Mouse (Mus musculus) hindbrain, postnatal 0 days (tissue): ENCODE results near the gene Ppp2r3a. TPM values are rescaled to one million over a fixed set of nuclear protein-coding genes. Genes with fewer than 3 reads are reported as not detected.

ENCODE experiments used
- ATAC-seq: fragments of 200-750 bp; cut with Nextera tagmentation; 2 replicates; pipeline ENCODE4 v1.8.0; 2017; ENCODE audit warnings: mild to moderate bottlenecking, moderate TSS enrichment, moderate library complexity
- DNase-seq: peaks from one replicate; pipeline ENCODE4 v3.0.0-alpha.2; 2015; ENCODE audit warnings: low spot score
- H3K27ac ChIP-seq: fragments of 300-500 bp; sonication (generic); 2 replicates; pipeline ENCODE4 v1.5.1; 2014; ENCODE audit warnings: mild to moderate bottlenecking
- H3K27me3 ChIP-seq: fragments of 300-500 bp; sonication (generic); 2 replicates; pipeline ENCODE4 v1.6.1; 2014; ENCODE audit warnings: low read length, mixed read lengths; ENCODE audit not compliant: insufficient read depth
- H3K36me3 ChIP-seq: fragments of 300-500 bp; sonication (generic); 2 replicates; pipeline ENCODE4 v1.6.1; 2014; ENCODE audit warnings: low read length, mixed read lengths; ENCODE audit not compliant: insufficient read depth
- H3K4me1 ChIP-seq: fragments of 300-500 bp; sonication (generic); 2 replicates; pipeline ENCODE4 v1.6.1; 2014; ENCODE audit warnings: antibody characterized with exemption, low read length, mixed read lengths; ENCODE audit not compliant: insufficient read depth
- H3K4me2 ChIP-seq: fragments of 300-500 bp; sonication (generic); 2 replicates; pipeline ENCODE4 v1.6.1; 2014; ENCODE audit warnings: low read depth, mild to moderate bottlenecking, low read length, moderate library complexity, mixed read lengths
- H3K4me3 ChIP-seq: fragments of 300-500 bp; sonication (generic); 2 replicates; pipeline ENCODE4 v1.5.1; 2014; ENCODE audit warnings: low read length
- H3K9ac ChIP-seq: fragments of 300-500 bp; sonication (generic); replicated peaks from 2 replicates; pipeline ENCODE4 v1.6.1; 2014; ENCODE audit warnings: mild to moderate bottlenecking, low read length, moderate library complexity, mixed read lengths
- H3K9me3 ChIP-seq: fragments of 300-500 bp; sonication (generic); 2 replicates; pipeline ENCODE4 v1.6.1; 2016; ENCODE audit warnings: low read length, mixed read lengths
- CTCF ChIP-seq: IDR thresholded peaks from 2 replicates; pipeline ENCODE4 v1.5.1; 2016; ENCODE audit warnings: antibody characterized with exemption, control low read depth, low read depth
- WGBS: fragments of 180-500 bp; shearing (Covaris S2); extraction: QIAGEN DNeasy Blood & Tissue Kit; methylation state at CpG from one replicate; pipeline ENCODE4 v1.1.7; 2014; 5-methylcytosine and 5-hydroxymethylcytosine counted together
- polyA plus RNA-seq: library from polyadenylated mRNA; unstranded; fragments of >200 nt; fragmentation: Nextera tagmentation; extraction: Ambion mirVana; gene quantifications from 2 replicates; pipeline ENCODE4 v1.2.1, GENCODE M21; 2015
- total RNA-seq: library from RNA; depleted of rRNA; stranded (reverse); fragments of >200 nt; gene quantifications from 2 replicates; pipeline ENCODE4 v1.2.3, GENCODE M21; 2014

Gene Ppp2r3a
- total and polyA plus RNA-seq, 2 experiments from 2014 or later: 17.1 to 28.0 TPM

- H3K4me3 ChIP-seq: no peak overlapping the region
- 41% methylated on average over 1 of the region's 1 CpGs for WGBS
- H3K4me2 ChIP-seq: no peak overlapping the region
- no peak overlapping the region for H3K9ac ChIP-seq
- no peaks in the 10 kb centered on the region for H3K4me1 ChIP-seq
- no peak for DNase-seq
- no peaks in the 10 kb centered on the region for H3K36me3 ChIP-seq
- H3K27ac ChIP-seq: no peak overlapping the region
- no peak for TF ChIP-seq CTCF
- ATAC-seq: no peak
- no peaks in the 10 kb centered on the region for H3K27me3 ChIP-seq
- H3K9me3 ChIP-seq: no peaks in the 10 kb centered on the region
These were observed 46.4 kb downstream of the Ppp2r3a start for GRCm38 (mm10) chr9:101205216-101205615.

- no peaks in the 10 kb centered on the region for H3K36me3 ChIP-seq
- 90% methylated on average over 3 of the region's 3 CpGs for WGBS
- H3K4me1 ChIP-seq: no peaks in the 10 kb centered on the region
- no peak overlapping the region for H3K27ac ChIP-seq
- no peak for ATAC-seq
- no peak for TF ChIP-seq CTCF
- H3K27me3 ChIP-seq: no peaks in the 10 kb centered on the region
- no peak overlapping the region for H3K9ac ChIP-seq
- no peak for DNase-seq
- no peak overlapping the region for H3K4me3 ChIP-seq
- no peak overlapping the region for H3K4me2 ChIP-seq
- H3K9me3 ChIP-seq: no peaks in the 10 kb centered on the region
These were observed 47.5 kb downstream of the Ppp2r3a start for GRCm38 (mm10) chr9:101204059-101204458.

- no peak overlapping the region for H3K4me3 ChIP-seq
- H3K9ac ChIP-seq: no peak overlapping the region
- no peaks in the 10 kb centered on the region for H3K36me3 ChIP-seq
- no peaks in the 10 kb centered on the region for H3K27me3 ChIP-seq
- ATAC-seq (no peak), DNase-seq (peak; percentile 21)
- H3K4me1 ChIP-seq: no peaks in the 10 kb centered on the region
- no peaks in the 10 kb centered on the region for H3K9me3 ChIP-seq
- no peak for TF ChIP-seq CTCF
- no peak overlapping the region; the same call in 1 of the 2 replicates for H3K27ac ChIP-seq
- no peak overlapping the region for H3K4me2 ChIP-seq
- 28% methylated on average over 5 of the region's 5 CpGs for WGBS
These were observed 51.0 kb downstream of the Ppp2r3a start for GRCm38 (mm10) chr9:101200627-101201026.

- H3K4me3 ChIP-seq: no peak overlapping the region
- no peak for TF ChIP-seq CTCF
- no peaks in the 10 kb centered on the region for H3K9me3 ChIP-seq
- WGBS: 66% methylated on average over 6 of the region's 6 CpGs
- H3K27ac ChIP-seq: no peak overlapping the region
- no peaks in the 10 kb centered on the region for H3K36me3 ChIP-seq
- DNase-seq (no peak), ATAC-seq (no peak)
- no peaks in the 10 kb centered on the region for H3K4me1 ChIP-seq
- no peak overlapping the region for H3K4me2 ChIP-seq
- no peak overlapping the region for H3K9ac ChIP-seq
- no peaks in the 10 kb centered on the region for H3K27me3 ChIP-seq
These were observed 52.8 kb downstream of the Ppp2r3a start for GRCm38 (mm10) chr9:101198804-101199203.

- ATAC-seq (no peak), DNase-seq (no peak)
- H3K4me3 ChIP-seq: no peak overlapping the region
- H3K4me1 ChIP-seq: no peaks in the 10 kb centered on the region
- no peaks in the 10 kb centered on the region for H3K9me3 ChIP-seq
- WGBS: 78% methylated on average over 3 of the region's 3 CpGs
- no peaks in the 10 kb centered on the region for H3K36me3 ChIP-seq
- TF ChIP-seq CTCF: no peak
- H3K27ac ChIP-seq: no peak overlapping the region
- no peaks in the 10 kb centered on the region for H3K27me3 ChIP-seq
- no peak overlapping the region for H3K9ac ChIP-seq
- H3K4me2 ChIP-seq: no peak overlapping the region
These were observed 53.3 kb downstream of the Ppp2r3a start for GRCm38 (mm10) chr9:101198261-101198660.

- WGBS: 35% methylated on average over 5 of the region's 5 CpGs
- peak; percentile 96 for DNase-seq
- H3K4me2 ChIP-seq: no peak overlapping the region
- no peak overlapping the region for H3K4me3 ChIP-seq
- no peaks in the 10 kb centered on the region for H3K9me3 ChIP-seq
- no peaks in the 10 kb centered on the region for H3K36me3 ChIP-seq
- peak; percentile 88 for TF ChIP-seq CTCF
- no peak overlapping the region for H3K27ac ChIP-seq
- no peaks in the 10 kb centered on the region for H3K4me1 ChIP-seq
- ATAC-seq: peak; percentile 91
- no peaks in the 10 kb centered on the region for H3K27me3 ChIP-seq
- no peak overlapping the region for H3K9ac ChIP-seq
These were observed 69.5 kb downstream of the Ppp2r3a start for GRCm38 (mm10) chr9:101181962-101182701.

GRCm38 (mm10) chr9:101181291-101181690 is 70.3 kb downstream of the Ppp2r3a start:
- ATAC-seq (no peak), DNase-seq (no peak)
- H3K4me1 ChIP-seq: no peaks in the 10 kb centered on the region
- no peaks in the 10 kb centered on the region for H3K27me3 ChIP-seq
- no peaks in the 10 kb centered on the region for H3K36me3 ChIP-seq
- no peak for TF ChIP-seq CTCF
- WGBS: 54% methylated on average over 6 of the region's 6 CpGs
- H3K27ac ChIP-seq: no peak overlapping the region
- H3K4me3 ChIP-seq: no peak overlapping the region
- H3K9me3 ChIP-seq: no peaks in the 10 kb centered on the region
- H3K4me2 ChIP-seq: no peak overlapping the region
- H3K9ac ChIP-seq: no peak overlapping the region
